Mouse (Mus musculus): Measurements from ENCODE around the gene Mfap1b.
"Not testable (repeated sequence)": the region's sequence is repeated elsewhere in the genome, so short reads cannot be mapped to it uniquely, and the experiment has no call there.

- not testable (repeated sequence) for TF ChIP-seq EP300, CTCF (IDR thresholded peaks at IDR 0.05; ENCODE audit: low read depth)
Observed at GRCm38 (mm10) chr2:121480916-121481315, 7.0 kb upstream of the Mfap1b start.
